Mouse (Mus musculus) Patski (cell line): ENCODE results near the gene Gm49322. TPM values are rescaled to one million over a fixed set of nuclear protein-coding genes. Genes with fewer than 3 reads are reported as not detected.

Experiments used
- ATAC-seq: fragments of 100-300 bp; one replicate; pipeline ENCODE4 v1.8.0; 2021
- CTCF ChIA-PET: fragments of 350-600 bp; sonication (Branson Sonifier 250); formaldehyde crosslinking; loops from one replicate; lab custom pipeline; 2022; ENCODE audit warnings: inconsistent platforms; lab: Charles Lee
- POLR2A ChIA-PET: fragments of 350-600 bp; sonication (Branson Sonifier 250); formaldehyde crosslinking; loops from one replicate; lab custom pipeline; 2022; ENCODE audit warnings: antibody characterized with exemption, inconsistent platforms; lab: Charles Lee
- DNase-seq: peaks from one replicate; pipeline ENCODE4 v3.0.0-alpha.2; 2011; ENCODE audit warnings: low read depth, low spot score
- H3K27me3 ChIP-seq: fragments of 371-371 bp; one replicate; pipeline ENCODE4 v1.5.1; 2021
- CTCF ChIP-seq: fragments of 100-300 bp; IDR thresholded peaks from one replicate; pipeline ENCODE4 v1.5.1; 2021
- in situ Hi-C: fragments of 300-500 bp; cut with MboI; formaldehyde crosslinking; loops from 3 replicates; pipeline ENCODE4 v1.11.1; 2018; ENCODE audit warnings: low pct_unique_long_range_greater_than_20kb, mixed read lengths
- polyA plus RNA-seq: library from polyadenylated mRNA; unstranded; gene quantifications from one replicate; pipeline ENCODE4 v1.2.3, GENCODE M21; 2021

Gene Gm49322
- polyA plus RNA-seq, 1 experiment from 2014 or later: 1.7 TPM

- POLR2A ChIA-PET: interaction anchor here (0.7 to 1.2 kb wide), 3 partner anchors 11 to 99 kb away, joined by 3 to 5 read pairs (median 4); partner anchors contain the start of genes Abhd17a, Mknk2 and Rexo1
- TF ChIP-seq CTCF: no peak
- H3K27me3 ChIP-seq: no peaks in the 10 kb centered on the region
- CTCF ChIA-PET: interaction anchor here (0.5 to 2.6 kb wide), 22 partner anchors 8 to 176 kb away, joined by 3 to 21 read pairs (median 4); partner anchors contain the start of genes Abhd17a, Mknk2 and Rexo1
- ATAC-seq: no peak
- in situ Hi-C loops: loop anchor here (5.0 kb wide), 1 partner anchor 108 kb away; no protein-coding TSS in a partner anchor
- no peak for DNase-seq
These were observed 26.9 kb upstream of the Gm49322 start for GRCm38 (mm10) chr10:80578911-80579310.

GRCm38 (mm10) chr10:80583047-80583446, 22.8 kb upstream of the Gm49322 start:
- H3K27me3 ChIP-seq: no peaks in the 10 kb centered on the region
- in situ Hi-C loops: no loop called here
- no peak for ATAC-seq
- TF ChIP-seq CTCF: no peak
- POLR2A ChIA-PET: no interaction called here
- no peak for DNase-seq
- CTCF ChIA-PET: no interaction called here

- in situ Hi-C loops: no loop called here
- TF ChIP-seq CTCF: no peak
- DNase-seq (no peak), ATAC-seq (no peak)
- CTCF ChIA-PET: interaction anchor here (0.9 kb wide), 1 partner anchor 22 kb away, joined by 3 read pairs; the partner anchor contains the start of gene Rexo1
- no peaks in the 10 kb centered on the region for H3K27me3 ChIP-seq
- POLR2A ChIA-PET: no interaction called here
These were observed 21.8 kb upstream of the Gm49322 start for GRCm38 (mm10) chr10:80584045-80584488.

- CTCF ChIA-PET: interaction anchor here (0.9 to 1.4 kb wide), 2 partner anchors 11 to 23 kb away, joined by 3 read pairs; partner anchors contain the start of gene Rexo1
- ATAC-seq: no peak
- POLR2A ChIA-PET: no interaction called here
- in situ Hi-C loops: no loop called here
- no peaks in the 10 kb centered on the region for H3K27me3 ChIP-seq
- no peak for DNase-seq
- TF ChIP-seq CTCF: no peak
These were observed 20.9 kb upstream of the Gm49322 start for GRCm38 (mm10) chr10:80584642-80585552.

GRCm38 (mm10) chr10:80585581-80585980, 20.2 kb upstream of the Gm49322 start:
- POLR2A ChIA-PET: no interaction called here

GRCm38 (mm10) chr10:80586407-80587304, 19.2 kb upstream of the Gm49322 start:
- no peak for TF ChIP-seq CTCF
- ChIA-PET CTCF (interaction anchor here (0.9 to 1.0 kb wide), 2 partner anchors 8 to 74 kb away, joined by 3 to 5 read pairs; no protein-coding TSS in a partner anchor), POLR2A (no interaction called here)
- in situ Hi-C loops: no loop called here
- H3K27me3 ChIP-seq: no peaks in the 10 kb centered on the region
- ATAC-seq (no peak), DNase-seq (no peak)

More at GRCm38 (mm10) chr10:80585581-80585980, 20.2 kb upstream of the Gm49322 start:
- TF ChIP-seq CTCF: no peak
- no peak for DNase-seq
- CTCF ChIA-PET: interaction anchor here (1.4 kb wide), 1 partner anchor 12 kb away, joined by 3 read pairs; no protein-coding TSS in a partner anchor
- no peak for ATAC-seq
- no peaks in the 10 kb centered on the region for H3K27me3 ChIP-seq
- in situ Hi-C loops: no loop called here

GRCm38 (mm10) chr10:80587305-80587657, 18.5 kb upstream of the Gm49322 start:
- CTCF ChIA-PET: interaction anchor here (0.9 to 1.0 kb wide), 2 partner anchors 8 to 74 kb away, joined by 3 to 5 read pairs; no protein-coding TSS in a partner anchor
- no peaks in the 10 kb centered on the region for H3K27me3 ChIP-seq
- ATAC-seq (no peak), DNase-seq (no peak)
- in situ Hi-C loops: no loop called here
- POLR2A ChIA-PET: no interaction called here
- TF ChIP-seq CTCF: no peak

- POLR2A ChIA-PET: interaction anchor here (1.0 to 1.6 kb wide), 3 partner anchors 9 to 15 kb away, joined by 3 to 5 read pairs (median 4); no protein-coding TSS in a partner anchor
These were observed 16.5 kb upstream of the Gm49322 start for GRCm38 (mm10) chr10:80589127-80589878.

More at GRCm38 (mm10) chr10:80589127-80589878, 16.5 kb upstream of the Gm49322 start:
- in situ Hi-C loops: no loop called here
- no peaks in the 10 kb centered on the region for H3K27me3 ChIP-seq
- TF ChIP-seq CTCF: no peak
- DNase-seq (no peak), ATAC-seq (no peak)
- CTCF ChIA-PET: interaction anchor here (3.6 kb wide), 1 partner anchor 10 kb away, joined by 21 read pairs; no protein-coding TSS in a partner anchor
